Mouse (Mus musculus) stomach, postnatal 0 days (tissue): ENCODE measurements around the gene Rbm34.

Experiments
- CTCF ChIP-seq: IDR thresholded peaks from 2 replicates; pipeline ENCODE4 v1.5.1; 2016; ENCODE audit warnings: antibody characterized with exemption, low read depth, mild to moderate bottlenecking, moderate library complexity
- EP300 ChIP-seq: optimal IDR thresholded peaks from 2 replicates; pipeline ENCODE3; 2016; ENCODE audit warnings: antibody characterized with exemption

- TF ChIP-seq CTCF (no peak), EP300 (no peak)
Observed at GRCm38 (mm10) chr8:126946444-126946843, 24.4 kb downstream of the Rbm34 start.
